Mouse (Mus musculus): ENCODE measurements at regions not wholly inside any gene's neighbourhood (a gene's known extent, or its start where the extent isn't known, plus 50 kb on each side); places are given as distances from the start of the nearest gene placed in this dataset.
"Not testable (repeated sequence)": the region's sequence is repeated elsewhere in the genome, so short reads cannot be mapped to it uniquely, and the experiment has no call there.

- H3K4me3 ChIP-seq (replicated peaks; ENCODE audit: low read length) = no peak overlapping the region
- H3K27me3 ChIP-seq (ENCODE audit: control insufficient read depth, insufficient read depth, low read length) = no peaks in the 10 kb centered on the region
- H3K9me3 ChIP-seq (replicated peaks; ENCODE audit: control insufficient read depth, low read length) = no peaks in the 10 kb centered on the region
- no peaks in the 10 kb centered on the region for H3K4me1 ChIP-seq (ENCODE audit: control insufficient read depth, insufficient read depth, low read length)
- WGBS = 84% methylated on average over 7 of the region's 7 CpGs
- no peak overlapping the region for H3K9ac ChIP-seq (ENCODE audit: low read length)
- ATAC-seq (ENCODE audit: insufficient read depth, low FRiP score) = no peak
- H3K36me3 ChIP-seq (ENCODE audit: control insufficient read depth, insufficient read depth, low read length) = no peaks in the 10 kb centered on the region
- H3K27ac ChIP-seq (ENCODE audit: low read length) = no peak overlapping the region
- H3K4me2 ChIP-seq (ENCODE audit: low read depth, low read length) = no peak overlapping the region
Measured at GRCm38 (mm10) chr13:26387861-26388621, 381.9 kb downstream of the Hdgfl1 start.

DNA sequence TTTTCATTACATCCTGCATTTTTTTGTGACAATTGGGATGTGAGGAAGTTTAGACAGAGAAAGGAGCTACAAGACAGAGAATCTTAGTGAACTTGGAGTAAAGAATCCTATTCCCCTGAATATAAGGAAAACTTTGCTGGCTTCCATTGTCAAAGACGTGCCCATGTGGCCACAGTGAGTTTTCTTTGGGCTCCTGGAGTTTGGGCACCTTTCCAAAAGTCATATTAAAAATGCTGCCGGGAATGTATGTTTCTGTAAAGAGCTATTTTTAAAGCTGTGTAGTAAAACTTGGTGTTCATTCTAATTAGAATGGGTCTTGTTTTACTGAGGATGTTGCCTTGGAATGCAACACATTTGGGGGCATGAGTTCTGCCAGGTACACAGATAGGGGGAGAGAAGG is 387.3 kb downstream of the Hdgfl1 start:
- H3K27ac ChIP-seq (ENCODE audit: low read length) = no peak overlapping the region
- H3K9me3 ChIP-seq (replicated peaks; ENCODE audit: control insufficient read depth, low read length) = no peaks in the 10 kb centered on the region
- no peaks in the 10 kb centered on the region for H3K36me3 ChIP-seq (ENCODE audit: control insufficient read depth, insufficient read depth, low read length)
- H3K4me3 ChIP-seq (replicated peaks; ENCODE audit: low read length) = no peak overlapping the region
- WGBS = 32% methylated on average over 2 of the region's 2 CpGs
- no peak for ATAC-seq (ENCODE audit: insufficient read depth, low FRiP score)
- H3K9ac ChIP-seq (ENCODE audit: low read length) = no peak overlapping the region
- no peaks in the 10 kb centered on the region for H3K4me1 ChIP-seq (ENCODE audit: control insufficient read depth, insufficient read depth, low read length)
- H3K27me3 ChIP-seq (ENCODE audit: control insufficient read depth, insufficient read depth, low read length) = no peaks in the 10 kb centered on the region
- H3K4me2 ChIP-seq (ENCODE audit: low read depth, low read length) = no peak overlapping the region

- Histone ChIP-seq H3K36me3 (ENCODE audit: control insufficient read depth, insufficient read depth, low read length) (no peaks in the 10 kb centered on the region), H3K4me3 (replicated peaks; ENCODE audit: low read length) (no peak overlapping the region), H3K27ac (ENCODE audit: low read length) (no peak overlapping the region), H3K27me3 (ENCODE audit: control insufficient read depth, insufficient read depth, low read length) (no peaks in the 10 kb centered on the region), H3K4me1 (ENCODE audit: control insufficient read depth, insufficient read depth, low read length) (no peaks in the 10 kb centered on the region), H3K9me3 (replicated peaks; ENCODE audit: control insufficient read depth, low read length) (no peaks in the 10 kb centered on the region), H3K4me2 (ENCODE audit: low read depth, low read length) (no peak overlapping the region), H3K9ac (ENCODE audit: low read length) (no peak overlapping the region)
- 69% methylated on average over 2 of the region's 2 CpGs for WGBS
- ATAC-seq (ENCODE audit: insufficient read depth, low FRiP score) = no peak
Measured at GRCm38 (mm10) chr13:26382154-26382553, 387.8 kb downstream of the Hdgfl1 start.

GRCm38 (mm10) chr13:26375546-26375945 is 394.4 kb downstream of the Hdgfl1 start:
- Histone ChIP-seq H3K27ac (ENCODE audit: low read length) (no peak overlapping the region), H3K36me3 (ENCODE audit: control insufficient read depth, insufficient read depth, low read length) (no peaks in the 10 kb centered on the region), H3K9me3 (replicated peaks; ENCODE audit: control insufficient read depth, low read length) (no peaks in the 10 kb centered on the region), H3K27me3 (ENCODE audit: control insufficient read depth, insufficient read depth, low read length) (no peaks in the 10 kb centered on the region), H3K4me2 (ENCODE audit: low read depth, low read length) (no peak overlapping the region), H3K9ac (ENCODE audit: low read length) (no peak overlapping the region), H3K4me3 (replicated peaks; ENCODE audit: low read length) (no peak overlapping the region), H3K4me1 (ENCODE audit: control insufficient read depth, insufficient read depth, low read length) (no peaks in the 10 kb centered on the region)
- ATAC-seq (ENCODE audit: insufficient read depth, low FRiP score) = no peak

DNA sequence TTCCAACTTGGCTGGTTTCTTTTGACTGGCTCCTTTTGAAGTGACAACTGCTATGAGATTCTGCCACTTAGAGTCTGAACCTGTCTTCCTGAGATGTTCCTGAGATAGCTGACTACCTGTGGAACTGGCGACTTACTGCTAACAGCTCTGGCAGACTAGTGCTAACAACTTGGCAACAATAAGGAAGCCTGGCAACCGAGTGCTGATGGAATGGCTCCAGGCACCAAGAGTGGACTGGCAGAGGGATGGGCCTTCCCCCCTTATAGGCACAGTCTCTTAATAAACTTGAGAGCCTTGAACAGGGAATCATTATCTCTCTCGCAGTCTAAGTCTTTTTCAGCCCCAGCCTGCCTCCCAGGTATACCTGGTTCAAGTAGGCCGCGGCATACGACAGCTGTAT is 404.1 kb downstream of the Hdgfl1 start:
- not testable (repeated sequence) for H3K27ac ChIP-seq (ENCODE audit: low read length); H3K4me2 ChIP-seq (ENCODE audit: low read depth, low read length); H3K27me3 ChIP-seq (ENCODE audit: control insufficient read depth, insufficient read depth, low read length); H3K4me3 ChIP-seq (replicated peaks; ENCODE audit: low read length); H3K9me3 ChIP-seq (replicated peaks; ENCODE audit: control insufficient read depth, low read length); H3K36me3 ChIP-seq (ENCODE audit: control insufficient read depth, insufficient read depth, low read length); H3K4me1 ChIP-seq (ENCODE audit: control insufficient read depth, insufficient read depth, low read length); H3K9ac ChIP-seq (ENCODE audit: low read length); ATAC-seq (ENCODE audit: insufficient read depth, low FRiP score)
- 91% methylated on average over 6 of the region's 6 CpGs for WGBS

DNA sequence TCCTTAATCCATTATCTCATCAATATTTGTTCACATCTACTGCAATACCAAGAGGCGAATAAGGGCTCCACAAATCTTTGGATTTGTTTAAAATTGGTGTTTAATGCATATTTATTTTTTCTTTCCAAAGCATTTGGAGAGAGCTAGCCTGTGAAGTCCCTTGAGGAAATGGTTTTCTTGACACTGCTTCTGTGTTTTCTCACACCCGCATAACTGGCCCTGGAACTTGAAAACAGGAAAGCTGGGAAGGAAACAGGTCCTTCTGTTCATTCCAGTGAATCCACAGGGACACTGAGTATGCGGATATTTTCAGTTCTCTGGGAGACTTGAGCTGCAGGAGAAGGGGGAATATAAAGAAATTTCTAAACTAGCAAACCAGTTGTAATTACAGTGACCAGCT is 413.6 kb downstream of the Hdgfl1 start:
- no peak for ATAC-seq (ENCODE audit: insufficient read depth, low FRiP score)
- 32% methylated on average over 3 of the region's 3 CpGs for WGBS
- H3K4me3 ChIP-seq (replicated peaks; ENCODE audit: low read length) = no peak overlapping the region
- H3K4me2 ChIP-seq (ENCODE audit: low read depth, low read length) = no peak overlapping the region
- H3K27me3 ChIP-seq (ENCODE audit: control insufficient read depth, insufficient read depth, low read length) = no peaks in the 10 kb centered on the region
- no peaks in the 10 kb centered on the region for H3K4me1 ChIP-seq (ENCODE audit: control insufficient read depth, insufficient read depth, low read length)
- no peak overlapping the region for H3K9ac ChIP-seq (ENCODE audit: low read length)
- H3K36me3 ChIP-seq (ENCODE audit: control insufficient read depth, insufficient read depth, low read length) = no peaks in the 10 kb centered on the region
- H3K9me3 ChIP-seq (replicated peaks; ENCODE audit: control insufficient read depth, low read length) = no peaks in the 10 kb centered on the region
- H3K27ac ChIP-seq (ENCODE audit: low read length) = no peak overlapping the region

DNA sequence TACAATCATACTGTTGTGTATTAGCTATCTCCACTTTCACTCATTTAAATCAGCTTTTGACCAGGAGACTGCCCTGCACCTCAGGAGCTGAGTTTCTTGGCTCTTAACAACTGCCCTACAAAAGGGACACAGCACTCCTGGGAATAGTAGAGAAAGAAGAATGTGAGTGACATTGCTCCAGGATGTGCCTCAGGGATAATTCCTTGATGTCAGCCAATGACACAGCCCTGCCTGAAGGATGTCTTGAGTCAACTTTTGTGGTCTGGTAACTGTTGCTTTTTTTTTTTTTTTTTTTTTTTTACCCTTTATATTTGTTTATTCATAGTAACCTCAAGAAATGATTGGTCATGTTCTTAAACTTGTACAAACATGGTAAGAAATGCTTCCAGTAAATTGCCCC is 415.5 kb downstream of the Hdgfl1 start:
- ATAC-seq (ENCODE audit: insufficient read depth, low FRiP score) = no peak
- H3K9ac ChIP-seq (ENCODE audit: low read length) = no peak overlapping the region

DNA sequence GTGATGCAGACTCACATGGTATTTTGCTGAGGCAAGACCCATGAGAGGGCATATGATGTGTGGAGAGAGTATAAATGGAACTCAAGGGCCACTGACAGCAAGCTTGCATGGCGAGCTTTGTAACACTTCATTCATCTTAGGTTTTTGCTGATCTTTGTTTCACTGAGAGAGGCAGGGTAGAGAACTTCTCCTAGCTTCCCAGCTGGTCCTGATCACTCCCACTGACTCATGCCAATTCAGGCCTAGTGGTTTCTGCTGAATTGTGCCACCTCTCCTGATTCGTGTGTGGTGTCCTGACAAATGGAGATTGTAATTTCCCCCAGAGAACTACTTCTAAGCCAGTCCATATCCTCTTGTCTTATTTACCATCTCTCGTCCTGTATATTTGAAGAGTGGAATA is 419.5 kb downstream of the Hdgfl1 start:
- Histone ChIP-seq H3K4me2 (ENCODE audit: low read depth, low read length) (no peak overlapping the region), H3K9me3 (replicated peaks; ENCODE audit: control insufficient read depth, low read length) (no peaks in the 10 kb centered on the region), H3K27me3 (ENCODE audit: control insufficient read depth, insufficient read depth, low read length) (no peaks in the 10 kb centered on the region), H3K4me1 (ENCODE audit: control insufficient read depth, insufficient read depth, low read length) (no peaks in the 10 kb centered on the region), H3K27ac (ENCODE audit: low read length) (no peak overlapping the region), H3K4me3 (replicated peaks; ENCODE audit: low read length) (no peak overlapping the region), H3K36me3 (ENCODE audit: control insufficient read depth, insufficient read depth, low read length) (no peaks in the 10 kb centered on the region), H3K9ac (ENCODE audit: low read length) (no peak overlapping the region)
- ATAC-seq (ENCODE audit: insufficient read depth, low FRiP score) = no peak
- WGBS = 78% methylated on average over 3 of the region's 3 CpGs

More for the DNA sequence above, 415.5 kb downstream of the Hdgfl1 start:
- H3K4me3 ChIP-seq (replicated peaks; ENCODE audit: low read length) = no peak overlapping the region
- no peaks in the 10 kb centered on the region for H3K27me3 ChIP-seq (ENCODE audit: control insufficient read depth, insufficient read depth, low read length)
- no peaks in the 10 kb centered on the region for H3K4me1 ChIP-seq (ENCODE audit: control insufficient read depth, insufficient read depth, low read length)
- no peaks in the 10 kb centered on the region for H3K9me3 ChIP-seq (replicated peaks; ENCODE audit: control insufficient read depth, low read length)
- H3K4me2 ChIP-seq (ENCODE audit: low read depth, low read length) = no peak overlapping the region
- H3K27ac ChIP-seq (ENCODE audit: low read length) = no peak overlapping the region
- no peaks in the 10 kb centered on the region for H3K36me3 ChIP-seq (ENCODE audit: control insufficient read depth, insufficient read depth, low read length)

DNA sequence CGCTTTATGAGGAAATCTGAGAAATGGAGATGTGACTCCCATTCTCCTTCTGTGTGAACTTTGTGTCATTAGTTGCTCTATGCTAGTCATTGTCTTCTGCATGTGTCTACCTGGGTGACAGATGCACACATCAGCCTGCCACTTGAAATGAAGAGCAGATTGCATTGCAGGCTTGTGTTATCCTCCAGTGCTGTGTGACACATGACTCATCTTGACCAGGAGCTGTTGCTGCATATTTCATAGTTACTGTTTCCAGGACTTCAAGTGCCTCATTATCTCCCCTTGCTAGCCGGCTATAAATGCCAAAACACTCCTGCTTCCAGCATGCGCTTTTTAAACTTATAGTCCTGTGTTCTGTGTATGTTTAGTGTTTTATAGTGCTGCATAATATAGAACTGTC is 431.2 kb downstream of the Hdgfl1 start:
- no peaks in the 10 kb centered on the region for H3K4me1 ChIP-seq (ENCODE audit: control insufficient read depth, insufficient read depth, low read length)
- 69% methylated on average over 3 of the region's 3 CpGs for WGBS
- H3K4me3 ChIP-seq (replicated peaks; ENCODE audit: low read length) = no peak overlapping the region
- H3K36me3 ChIP-seq (ENCODE audit: control insufficient read depth, insufficient read depth, low read length) = no peaks in the 10 kb centered on the region
- ATAC-seq (ENCODE audit: insufficient read depth, low FRiP score) = no peak
- no peak overlapping the region for H3K9ac ChIP-seq (ENCODE audit: low read length)
- H3K9me3 ChIP-seq (replicated peaks; ENCODE audit: control insufficient read depth, low read length) = no peaks in the 10 kb centered on the region
- H3K4me2 ChIP-seq (ENCODE audit: low read depth, low read length) = no peak overlapping the region
- H3K27ac ChIP-seq (ENCODE audit: low read length) = no peak overlapping the region
- H3K27me3 ChIP-seq (ENCODE audit: control insufficient read depth, insufficient read depth, low read length) = no peaks in the 10 kb centered on the region

Measured in stomach, embryonic 16.5 days (tissue).